Mouse (Mus musculus) neutrophil, adult 5-6 weeks (primary cell): ENCODE measurements around the gene Fnip1. TPM values are rescaled to one million over a fixed set of nuclear protein-coding genes. Genes with fewer than 3 reads are reported as not detected.

Experiments
- ATAC-seq: fragments of 151-379, 151-347 bp; 2 replicates; pipeline ENCODE4 v1.8.0; 2017; ENCODE audit warnings: mild to moderate bottlenecking, moderate TSS enrichment; ENCODE audit not compliant: insufficient number of reproducible peaks, poor library complexity, low FRiP score, severe bottlenecking; ENCODE audit errors: extremely low read depth
- total RNA-seq: library from RNA; stranded (forward); fragments of 200-1000 nt; gene quantifications from 2 replicates; pipeline ENCODE4 v1.2.3, GENCODE M21; 2017

Gene Fnip1
- 47.4 and 52.3 TPM in 2 replicates for total RNA-seq

DNA sequence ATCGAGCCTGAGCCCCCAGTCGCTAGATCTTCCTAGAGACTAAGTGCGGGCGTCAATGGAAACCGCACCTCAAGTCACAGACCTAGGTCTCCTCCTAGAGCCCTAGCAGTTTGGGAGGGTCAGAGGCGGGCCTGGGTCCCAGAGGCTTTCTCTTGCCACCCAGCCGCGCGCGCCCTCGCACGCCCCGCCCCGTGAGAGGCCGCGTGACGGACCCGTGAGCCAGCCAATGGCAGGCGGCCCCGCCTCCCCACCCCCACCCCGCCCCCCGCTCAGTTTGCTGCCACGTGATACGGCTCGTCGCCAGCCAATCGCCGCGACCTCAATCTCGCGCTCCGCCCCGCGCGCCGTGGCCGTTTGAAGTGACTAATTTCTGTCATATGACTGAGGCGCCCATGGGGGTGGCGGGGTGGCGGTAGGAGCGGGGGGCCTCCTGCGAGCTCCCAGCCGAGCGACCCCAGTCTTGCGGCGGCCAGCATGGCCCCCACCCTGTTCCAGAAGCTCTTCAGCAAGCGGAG, at the start of gene Fnip1:
TSS of gene Fnip1 (plus strand) at position 377 of the 515 bp plus-strand sequence.
- ATAC-seq: peak; percentile 88

DNA sequence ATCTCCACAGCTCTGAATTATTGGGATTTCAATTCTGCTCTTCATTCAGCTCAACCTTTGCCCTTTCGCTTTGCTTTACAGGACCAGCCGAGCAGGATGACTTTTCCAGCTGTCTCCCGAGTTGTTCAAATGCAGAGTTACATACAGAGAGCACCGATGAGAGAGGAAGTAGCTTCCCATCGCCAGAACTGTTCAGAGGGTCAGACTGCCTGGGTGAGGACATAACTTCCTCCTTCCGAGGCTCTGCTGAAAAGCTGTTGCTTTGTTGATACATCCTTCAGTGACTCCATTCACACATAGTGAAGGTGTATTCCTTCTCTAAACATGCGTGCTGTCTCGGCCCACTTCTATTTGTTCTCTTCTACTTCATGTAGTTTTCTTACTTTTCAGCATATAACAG, 47.6 kb upstream of the Fnip1 start:
- ATAC-seq: no peak

DNA sequence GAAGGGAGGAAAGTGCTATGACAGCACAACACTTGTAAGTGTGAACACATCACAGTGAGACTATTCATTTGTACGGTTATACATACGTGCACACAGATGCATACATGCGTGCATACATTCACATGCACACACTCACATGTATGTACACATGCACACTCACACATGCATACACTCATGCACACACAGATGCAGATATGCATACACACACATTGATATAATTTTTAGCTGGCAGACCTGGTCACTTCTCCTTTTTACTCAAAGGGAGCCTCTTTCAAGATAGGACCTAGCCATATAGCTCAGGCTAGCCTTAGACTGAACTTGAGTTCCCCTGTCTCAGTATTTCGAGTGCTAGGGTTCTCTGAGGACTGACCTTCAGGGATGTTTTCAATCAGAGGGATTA, 46.7 kb upstream of the Fnip1 start:
- ATAC-seq: no peak

DNA sequence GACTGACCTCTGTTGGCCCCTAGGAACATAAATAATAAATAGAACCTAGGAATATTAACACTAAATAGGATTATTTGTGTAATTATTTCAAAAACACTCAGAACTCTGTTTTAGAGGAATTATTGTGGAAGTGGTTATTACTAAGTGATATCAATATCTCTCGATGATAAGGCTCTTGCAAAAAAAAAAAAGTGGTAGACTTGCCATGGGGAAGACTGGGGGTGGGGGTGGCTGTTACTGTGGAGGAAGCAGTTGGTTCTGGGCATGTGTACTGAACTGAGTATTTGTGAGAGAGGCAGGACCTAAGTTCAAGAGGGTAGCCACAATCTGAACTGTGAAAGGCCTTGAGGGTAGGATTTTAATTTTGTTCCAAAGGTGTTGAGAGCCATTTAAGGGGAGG, 41.3 kb upstream of the Fnip1 start:
- ATAC-seq: no peak

DNA sequence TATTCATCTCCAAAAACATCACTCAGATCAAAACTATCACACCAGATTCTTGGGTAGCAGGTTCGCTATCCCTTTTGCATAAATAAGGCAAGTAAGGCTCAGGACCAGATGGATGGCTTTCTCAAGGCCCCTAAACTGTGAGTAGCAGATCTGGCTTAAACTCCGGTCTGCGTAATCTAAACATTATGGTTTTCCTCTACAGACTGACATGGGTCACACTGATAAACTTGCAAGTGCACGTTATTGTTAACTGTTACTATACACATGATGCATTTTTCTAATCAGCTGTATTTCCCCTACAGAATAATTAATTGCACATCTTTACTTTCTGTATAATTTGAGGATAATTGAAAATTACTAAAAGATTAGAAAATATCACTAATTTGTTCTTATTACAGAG, 39.9 kb upstream of the Fnip1 start:
- no peak for ATAC-seq

DNA sequence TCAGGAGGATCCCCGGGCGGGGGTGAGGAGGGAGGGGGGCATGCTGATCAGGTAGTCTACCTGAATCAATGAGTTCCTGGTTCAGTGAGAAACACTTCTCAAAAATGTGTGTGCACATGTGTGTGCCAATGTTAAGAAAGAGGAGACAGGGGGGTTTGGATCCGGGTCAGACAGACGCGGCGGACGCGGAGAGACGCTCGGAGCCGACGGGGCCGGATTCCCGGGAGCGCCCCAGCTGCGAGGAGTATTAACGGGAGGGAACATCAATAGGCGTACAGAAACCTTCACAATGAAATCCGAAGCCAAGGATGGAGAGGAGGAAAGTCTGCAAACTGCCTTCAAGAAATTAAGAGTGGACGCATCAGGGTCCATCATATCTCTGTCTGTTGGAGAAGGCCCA, 37.2 kb upstream of the Fnip1 start:
- ATAC-seq: 0 out of 2 replicates have a peak, but pooled peaks have one; percentile 33

DNA sequence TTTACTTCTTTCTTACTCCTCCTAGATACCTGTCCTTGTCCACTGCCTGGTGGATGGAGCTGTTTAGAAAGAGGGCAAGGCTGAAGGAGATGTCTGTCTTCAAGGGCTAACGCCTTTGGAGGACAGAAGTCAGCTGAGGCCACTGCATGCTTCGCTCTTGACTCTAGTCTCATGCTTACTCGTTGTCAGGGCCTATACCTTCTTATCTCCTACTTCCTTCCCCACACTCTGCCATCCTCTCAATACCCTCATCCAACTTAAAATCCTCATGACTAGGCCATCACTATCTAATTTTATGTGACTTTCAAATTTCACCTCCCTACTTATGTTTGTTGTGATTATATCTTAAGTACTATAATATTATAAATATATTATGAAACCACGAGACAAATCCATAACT, 33.1 kb upstream of the Fnip1 start:
- ATAC-seq: no peak

GRCm38 (mm10) chr11:54406930-54407546, 31.0 kb upstream of the Fnip1 start:
- no peak for ATAC-seq

GRCm38 (mm10) chr11:54410612-54411011, 27.4 kb upstream of the Fnip1 start:
- no peak for ATAC-seq

GRCm38 (mm10) chr11:54413017-54413416, 25.0 kb upstream of the Fnip1 start:
- ATAC-seq: no peak

- no peak for ATAC-seq
Observed at GRCm38 (mm10) chr11:54423007-54423406, 15.0 kb upstream of the Fnip1 start.

- no peak for ATAC-seq
Observed at GRCm38 (mm10) chr11:54426267-54426666, 11.7 kb upstream of the Fnip1 start.

- ATAC-seq: no peak
Observed at GRCm38 (mm10) chr11:54427138-54427537, 10.9 kb upstream of the Fnip1 start.

DNA sequence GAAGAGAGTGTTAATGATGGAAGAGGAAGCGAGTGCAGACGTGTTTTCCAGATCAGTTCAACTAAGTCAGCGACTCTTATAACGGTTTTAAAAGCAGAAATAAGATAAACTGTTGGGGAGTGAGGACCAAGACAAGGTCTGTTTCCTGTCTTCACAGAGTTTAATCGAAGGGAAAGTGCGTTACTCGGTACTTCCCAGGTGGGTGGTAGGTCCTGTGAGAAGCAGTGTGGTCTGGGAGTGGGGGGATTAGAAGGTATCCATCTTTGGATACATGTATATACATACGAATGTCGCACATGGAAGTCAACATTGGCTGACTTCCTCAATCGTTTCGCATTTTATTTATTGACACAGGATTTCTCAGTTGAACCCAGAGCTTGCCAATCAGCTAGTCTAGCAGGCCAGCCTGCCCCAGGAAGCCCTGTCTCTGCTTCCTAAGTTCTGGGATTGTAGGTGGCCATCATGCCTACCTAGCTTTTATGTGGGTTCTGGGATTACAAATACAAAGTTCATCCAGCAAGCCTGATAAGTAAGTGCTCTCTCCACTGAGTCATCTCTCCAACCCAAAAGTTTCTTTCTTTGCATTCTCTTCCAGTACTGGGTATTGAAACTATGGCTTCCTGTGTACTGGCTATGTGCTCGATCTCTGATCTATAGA, 10.2 kb upstream of the Fnip1 start:
- no peak for ATAC-seq

- ATAC-seq: no peak
Observed at GRCm38 (mm10) chr11:54429224-54429623, 8.8 kb upstream of the Fnip1 start.

DNA sequence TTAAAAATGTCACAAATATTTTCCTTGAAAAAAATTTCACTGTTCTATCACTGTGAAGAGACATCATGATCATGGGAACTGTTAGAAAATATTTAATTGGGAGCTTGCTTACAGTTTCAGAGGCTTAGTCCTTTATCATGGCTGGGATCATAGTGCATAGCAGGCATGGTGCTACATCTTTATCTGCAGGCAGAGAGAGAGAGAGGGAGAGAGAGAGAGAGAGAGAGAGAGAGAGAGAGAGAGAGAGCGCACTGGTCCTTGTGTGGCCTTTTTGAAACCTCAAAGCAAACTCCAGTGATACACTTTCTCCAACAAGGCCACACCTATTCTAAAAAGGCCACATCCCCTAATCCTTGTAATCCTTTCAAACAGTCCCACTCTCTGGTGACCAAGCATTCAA, 2.2 kb upstream of the Fnip1 start:
- ATAC-seq: no peak

DNA sequence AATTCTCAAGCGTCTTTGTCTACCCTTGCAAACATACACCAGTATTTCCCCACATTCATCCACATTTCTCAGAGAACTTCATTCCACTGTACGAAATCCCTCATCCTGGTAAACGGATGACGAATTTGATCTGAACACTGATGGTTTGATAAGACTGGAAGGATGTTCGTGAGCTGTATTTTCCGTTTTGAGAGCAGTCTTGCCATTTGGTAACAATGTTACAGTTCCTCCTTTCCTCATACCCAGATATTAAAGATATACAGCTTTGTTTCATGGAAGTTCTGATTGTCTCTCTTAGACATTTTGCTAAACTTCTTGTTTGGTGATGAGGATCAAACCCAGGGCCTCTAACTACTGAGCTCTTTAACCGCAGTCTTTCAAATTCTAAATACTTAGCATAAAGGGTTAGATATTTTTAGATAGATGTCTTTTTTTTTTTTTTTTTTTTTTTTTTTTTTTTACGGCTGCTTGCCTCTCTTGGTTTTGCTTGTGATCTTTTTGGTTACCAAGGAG, 633 bp upstream of the Fnip1 start:
- no peak for ATAC-seq

DNA sequence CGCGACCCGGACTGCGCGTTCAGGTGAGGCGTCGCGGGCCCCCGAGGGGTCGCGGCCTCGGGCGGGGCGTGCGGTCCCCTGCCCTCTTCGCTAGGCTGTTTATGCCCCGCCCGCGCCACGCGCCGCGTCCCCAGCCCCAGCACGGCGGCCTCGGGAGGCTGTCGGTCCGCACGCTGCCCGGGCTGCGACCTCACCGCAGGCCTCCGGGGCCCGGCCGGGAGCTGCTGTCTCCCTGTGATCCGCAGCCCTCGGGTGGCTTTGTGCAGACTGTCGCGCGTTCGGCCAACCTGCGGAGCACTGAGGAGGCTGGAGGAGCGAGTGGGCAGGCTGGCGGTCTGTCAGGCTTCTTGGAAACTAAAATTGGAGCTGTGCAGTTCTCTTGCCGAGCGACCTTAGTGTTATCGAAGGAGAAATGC, 375 bp downstream of the Fnip1 start:
- ATAC-seq: 0 out of 2 replicates have a peak, but pooled peaks have one; percentile 8

DNA sequence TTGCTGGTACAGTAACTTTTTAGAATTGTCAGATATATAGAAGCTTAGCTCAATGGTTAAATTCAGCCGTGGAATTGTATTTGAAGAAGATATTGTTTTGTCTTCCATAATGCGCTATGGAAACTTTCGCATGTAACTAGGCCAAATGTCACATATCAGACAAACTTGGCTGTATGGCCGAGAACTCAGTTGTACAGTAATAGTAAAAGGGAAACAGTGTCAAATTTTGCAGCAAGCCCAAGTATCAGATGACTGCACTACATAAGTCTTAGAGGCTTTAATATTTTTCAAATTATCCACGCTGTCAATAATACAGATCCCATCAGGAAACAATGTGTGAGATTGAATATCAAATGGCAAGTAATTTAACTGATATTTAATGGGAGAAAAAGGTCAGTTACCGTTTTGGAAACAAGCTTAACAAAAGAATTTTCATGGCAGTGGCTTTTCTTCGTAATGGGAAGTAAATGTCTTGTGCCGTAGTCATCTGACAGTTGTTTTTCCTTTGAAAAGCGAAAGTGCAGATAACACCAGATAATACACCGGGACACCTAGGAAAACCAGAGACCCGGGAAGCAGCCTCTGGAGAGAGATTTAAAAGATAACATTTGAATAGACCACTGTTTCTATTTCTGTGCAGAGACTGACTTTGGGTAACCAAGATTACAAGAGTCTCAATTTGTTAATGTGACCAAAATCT, 1.1 kb downstream of the Fnip1 start:
- ATAC-seq: no peak

DNA sequence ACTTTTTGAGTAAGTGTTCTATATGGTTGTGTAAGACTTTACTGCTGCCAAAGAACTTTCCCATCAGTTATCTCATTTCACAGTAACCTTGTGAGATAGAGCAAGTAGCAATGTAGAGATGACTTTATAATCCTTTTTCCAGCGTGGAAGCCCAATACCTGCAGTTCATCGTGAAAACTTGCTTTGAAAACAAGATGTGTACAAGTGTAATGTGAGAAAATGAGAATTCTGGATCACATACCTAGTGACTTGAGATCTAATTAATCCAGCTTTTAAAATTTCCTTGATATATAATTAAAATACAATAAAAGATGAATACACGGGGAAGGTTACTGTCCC, 1.7 kb downstream of the Fnip1 start:
- ATAC-seq: no peak
